Comparison of ENCODE assay signal across 9 mouse cellular contexts in genomic region chr7:127103960-127104359, GRCm38 (mm10). TPM values are rescaled to one million over a fixed set of nuclear protein-coding genes. Genes with fewer than 3 reads are reported as not detected.
DNase-seq lines count a peak whose midpoint lies in the region; ATAC-seq and TF ChIP-seq lines count a peak whose summit lies in the region.
"Had no signal": no experiment of that assay in that cellular context is flagged by ENCODE, and none has a peak within 500 bp of the region (broad histone marks: within the 10 kb centered on the region; RNA-seq: fewer than 3 reads in every experiment).

No protein-coding gene starts in this region.

- H3K27ac ChIP-seq in testis, adult 2 months (ENCODE audit: control insufficient read depth, insufficient read depth, low read depth, low read length) = no peak overlapping the region
- H3K27ac ChIP-seq in embryonic facial prominence, embryonic 14.5 days (replicated peaks; ENCODE audit: low read depth, low read length) = peak overlapping the region; percentile 62; the same call in 1 of the 2 replicates
- H3K27ac ChIP-seq in liver, embryonic 14.5 days = no peak overlapping the region

- no peak overlapping the region for H3K4me2 ChIP-seq in embryonic facial prominence, embryonic 14.5 days (ENCODE audit: low read depth, low read length)
- no peak overlapping the region for H3K4me2 ChIP-seq in liver, embryonic 14.5 days (ENCODE audit: low read depth)

- no peak for ATAC-seq in embryonic facial prominence, embryonic 14.5 days (ENCODE audit: low read depth)
- no peak for ATAC-seq in liver, embryonic 14.5 days (ENCODE audit: insufficient read depth)

- H3K9me3 ChIP-seq in embryonic facial prominence, embryonic 14.5 days (ENCODE audit: control insufficient read depth, low read length) = no peaks in the 10 kb centered on the region
- H3K9me3 ChIP-seq in liver, embryonic 14.5 days (ENCODE audit: control insufficient read depth, low read length) = no peaks in the 10 kb centered on the region

- peak overlapping the region; percentile 55 for H3K4me3 ChIP-seq in testis, adult 2 months (ENCODE audit: control insufficient read depth, low read depth, low read length)
- no peak overlapping the region for H3K4me3 ChIP-seq in embryonic facial prominence, embryonic 14.5 days (ENCODE audit: low read depth, low read length)
- no peak overlapping the region for H3K4me3 ChIP-seq in liver, embryonic 14.5 days (ENCODE audit: insufficient read depth in 1 of 2, low read depth in 2 of 2, low read length in 2 of 2)
- H3K4me3 ChIP-seq: erythroblast, embryonic 14.5 days had no signal

- H3K27me3 ChIP-seq in testis, adult 2 months (ENCODE audit: control insufficient read depth, insufficient read depth, low read length) = no peaks in the 10 kb centered on the region
- H3K27me3 ChIP-seq in embryonic facial prominence, embryonic 14.5 days (replicated peaks; ENCODE audit: control insufficient read depth, insufficient read depth, low read length) = no peaks in the 10 kb centered on the region
- no peaks in the 10 kb centered on the region for H3K27me3 ChIP-seq in liver, embryonic 14.5 days (ENCODE audit: control insufficient read depth, insufficient read depth, low read length)

- TF ChIP-seq EP300 in liver, embryonic 14.5 days (IDR thresholded peaks at IDR 0.05; ENCODE audit: low read depth) = no peak

- H3K36me3 ChIP-seq in testis, adult 2 months (ENCODE audit: control insufficient read depth, insufficient read depth, low read length) = no peaks in the 10 kb centered on the region
- H3K36me3 ChIP-seq in embryonic facial prominence, embryonic 14.5 days (ENCODE audit: control insufficient read depth, insufficient read depth, low read length) = no peaks in the 10 kb centered on the region
- H3K36me3 ChIP-seq in liver, embryonic 14.5 days (replicated peaks; ENCODE audit: control insufficient read depth, insufficient read depth, low read depth) = no peaks in the 10 kb centered on the region

- no peak for DNase-seq in testis, postnatal 10 days (ENCODE audit: low spot score)
- DNase-seq in embryonic facial prominence, embryonic 14.5 days (ENCODE audit: low spot score) = no peak
- DNase-seq in liver, embryonic 14.5 days (ENCODE audit: low read depth in 3 of 3, low spot score in 3 of 3) = no peak
- peak; percentile 59 for DNase-seq in thymus, postnatal 4 days
- DNase-seq in gastrocnemius, adult 18-20 months (ENCODE audit: low spot score) = no peak
- no peak for DNase-seq in spleen, postnatal 14 days (ENCODE audit: low spot score in 2 of 2)
- no peak for DNase-seq in layer of hippocampus, postnatal 14 days (ENCODE audit: low spot score in 2 of 2)

- no peak for TF ChIP-seq POLR2A in testis, adult 2 months (IDR thresholded peaks at IDR 0.05; ENCODE audit: control insufficient read depth, low read depth, low read length)

- H3K9ac ChIP-seq in embryonic facial prominence, embryonic 14.5 days (ENCODE audit: low read depth, low read length) = no peak overlapping the region
- H3K9ac ChIP-seq in liver, embryonic 14.5 days (replicated peaks) = no peak overlapping the region

- TF ChIP-seq CTCF in testis, adult 2 months (IDR thresholded peaks at IDR 0.05; ENCODE audit: control insufficient read depth, insufficient read depth, insufficient replicate concordance, low read depth, low read length) = peak; percentile 15; the same call in 1 of the 2 replicates
- peak; percentile 51 for TF ChIP-seq CTCF in liver, embryonic 14.5 days (IDR thresholded peaks at IDR 0.05; ENCODE audit: low read depth)

- no peaks in the 10 kb centered on the region for H3K4me1 ChIP-seq in testis, adult 2 months (ENCODE audit: control insufficient read depth, insufficient read depth, low read length)
- H3K4me1 ChIP-seq in embryonic facial prominence, embryonic 14.5 days (ENCODE audit: control insufficient read depth, insufficient read depth, low read length) = 0 out of 2 replicates have a peak, but pooled peaks cover 4% of the 10 kb centered on the region
- H3K4me1 ChIP-seq in liver, embryonic 14.5 days (replicated peaks; ENCODE audit: control insufficient read depth in 2 of 2, insufficient read depth in 2 of 2, low read length in 1 of 2) = peaks cover 0 to 4% of the 10 kb centered on the region in 2 experiments; a peak in 2 of 4 replicates

- WGBS in embryonic facial prominence, embryonic 14.5 days = 62% methylated on average over 6 of the region's 6 CpGs
- 55% methylated on average over 6 of the region's 6 CpGs for WGBS in liver, embryonic 14.5 days (ENCODE audit: insufficient replicate concordance)

RNA-seq across cellular contexts. Expression of gene AI467606, which starts 12.8 kb away (rescaled TPM):
- polyA plus RNA-seq in testis, adult 2 months (2012; rRNA removed) = 4.6 and 4.9 TPM in 2 replicates
- 3.8 and 4.5 TPM in 2 replicates for polyA plus RNA-seq in embryonic facial prominence, embryonic 14.5 days (2014; fragmentation: Nextera tagmentation; extraction: Ambion mirVana)
- polyA plus RNA-seq in liver, embryonic 14.5 days (2012; rRNA removed) = 5.3 and 6.4 TPM in 2 replicates
- polyA plus RNA-seq in liver, embryonic 14.5 days (2014; fragmentation: Nextera tagmentation; extraction: Ambion mirVana) = 7.6 and 8.5 TPM in 2 replicates
- total RNA-seq in gastrocnemius, adult 18-20 months (2021) = under 1 TPM; 0.50 to 0.93 TPM
- total RNA-seq in layer of hippocampus, postnatal 14 days (2021) = 1 to 10 TPM; 1.1 to 2.7 TPM

RNA-seq across cellular contexts. Expression of gene Zg16, which starts 16.8 kb away (rescaled TPM):
- 0.76 and 0.93 TPM in 2 replicates for polyA plus RNA-seq in testis, adult 2 months (2012; rRNA removed)
- not detected in 2 replicates for polyA plus RNA-seq in embryonic facial prominence, embryonic 14.5 days (2014; fragmentation: Nextera tagmentation; extraction: Ambion mirVana)
- 0.08 and 0.11 TPM in 2 replicates for polyA plus RNA-seq in liver, embryonic 14.5 days (2012; rRNA removed)
- polyA plus RNA-seq in liver, embryonic 14.5 days (2014; fragmentation: Nextera tagmentation; extraction: Ambion mirVana) = not detected in 2 replicates
- total RNA-seq in gastrocnemius, adult 18-20 months (2021) = not detected
- not detected for total RNA-seq in layer of hippocampus, postnatal 14 days (2021)
- polyA plus RNA-seq: erythroblast, embryonic 14.5 days had no signal

RNA-seq across cellular contexts. Expression of gene Qprt, which starts 18.1 kb away (rescaled TPM):
- 0.05 and 0.22 TPM in 2 replicates for polyA plus RNA-seq in testis, adult 2 months (2012; rRNA removed)
- 4.8 and 6.8 TPM in 2 replicates for polyA plus RNA-seq in embryonic facial prominence, embryonic 14.5 days (2014; fragmentation: Nextera tagmentation; extraction: Ambion mirVana)
- polyA plus RNA-seq in liver, embryonic 14.5 days (2012; rRNA removed) = 35.6 and 35.9 TPM in 2 replicates
- 48.6 and 49.2 TPM in 2 replicates for polyA plus RNA-seq in liver, embryonic 14.5 days (2014; fragmentation: Nextera tagmentation; extraction: Ambion mirVana)
- total RNA-seq in gastrocnemius, adult 18-20 months (2021) = under 1 TPM; 0.37 to 0.55 TPM
- under 1 TPM; 0.19 to 0.76 TPM for total RNA-seq in layer of hippocampus, postnatal 14 days (2021)

RNA-seq across cellular contexts. Expression of gene Spn, which starts 33.7 kb away (rescaled TPM):
- 0.09 and 0.10 TPM in 2 replicates for polyA plus RNA-seq in testis, adult 2 months (2012; rRNA removed)
- 0.32 and 0.34 TPM in 2 replicates for polyA plus RNA-seq in embryonic facial prominence, embryonic 14.5 days (2014; fragmentation: Nextera tagmentation; extraction: Ambion mirVana)
- 8.0 and 10.8 TPM in 2 replicates for polyA plus RNA-seq in liver, embryonic 14.5 days (2012; rRNA removed)
- polyA plus RNA-seq in liver, embryonic 14.5 days (2014; fragmentation: Nextera tagmentation; extraction: Ambion mirVana) = 7.9 and 8.0 TPM in 2 replicates
- total RNA-seq in gastrocnemius, adult 18-20 months (2021) = under 1 TPM; 0.07 to 0.14 TPM
- under 1 TPM; 0.65 to 0.95 TPM for total RNA-seq in layer of hippocampus, postnatal 14 days (2021)
